Mouse (Mus musculus) kidney, postnatal 14 days (tissue): ENCODE data around the gene Olfr412.
A peak's percentile ranks its signal among the peaks of the same experiment; 100 is the strongest.

Source experiments
- DNase-seq: peaks from one replicate; pipeline ENCODE4 v3.0.0; 2022; ENCODE audit warnings: mixed read lengths

The Olfr412 gene

GRCm38 (mm10) chr11:74361769-74362168, at the start of gene Olfr412:
Olfr412 (plus strand) TSS chr11:74362069.
- no peak for DNase-seq

DNA sequence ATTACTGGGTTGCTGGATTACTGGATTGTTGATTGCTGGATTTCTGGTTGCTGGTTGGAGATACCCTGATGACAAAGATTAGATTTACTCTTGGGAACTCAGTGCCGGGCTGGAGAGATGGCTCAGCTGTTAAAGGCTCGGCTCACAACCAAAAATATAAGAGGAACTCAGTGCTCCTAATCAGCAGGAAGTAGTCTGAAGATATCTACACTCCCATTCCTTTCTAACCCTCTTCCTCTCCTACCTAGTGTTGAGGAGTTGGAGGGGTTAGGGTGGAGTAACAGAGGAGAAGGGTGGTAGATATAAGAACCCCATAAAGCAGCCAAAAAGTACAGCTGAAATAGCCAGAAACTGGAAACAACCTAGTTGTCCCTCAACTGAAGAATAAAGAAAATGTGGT, 35.8 kb upstream of the Olfr412 start:
- no peak for DNase-seq

DNA sequence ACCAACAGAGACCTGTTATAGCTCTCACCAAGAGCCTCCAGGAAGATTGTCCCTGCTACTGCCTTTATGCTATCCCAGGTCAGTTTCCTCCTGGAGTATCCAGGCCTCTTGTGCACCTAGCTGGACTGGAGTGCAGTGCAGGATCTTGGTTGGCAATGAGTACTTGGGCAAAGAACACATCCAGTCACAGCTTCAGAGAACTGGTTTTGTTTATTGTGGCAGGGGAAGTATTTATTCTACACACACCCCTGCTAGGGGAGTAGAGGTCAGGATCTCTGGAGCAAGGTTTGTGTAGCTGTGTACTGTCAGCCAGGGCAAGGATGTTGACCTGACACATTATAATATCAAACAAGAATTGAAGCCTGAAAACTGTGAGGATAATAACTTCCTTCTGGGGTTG, 33.1 kb upstream of the Olfr412 start:
- DNase-seq: no peak

DNA sequence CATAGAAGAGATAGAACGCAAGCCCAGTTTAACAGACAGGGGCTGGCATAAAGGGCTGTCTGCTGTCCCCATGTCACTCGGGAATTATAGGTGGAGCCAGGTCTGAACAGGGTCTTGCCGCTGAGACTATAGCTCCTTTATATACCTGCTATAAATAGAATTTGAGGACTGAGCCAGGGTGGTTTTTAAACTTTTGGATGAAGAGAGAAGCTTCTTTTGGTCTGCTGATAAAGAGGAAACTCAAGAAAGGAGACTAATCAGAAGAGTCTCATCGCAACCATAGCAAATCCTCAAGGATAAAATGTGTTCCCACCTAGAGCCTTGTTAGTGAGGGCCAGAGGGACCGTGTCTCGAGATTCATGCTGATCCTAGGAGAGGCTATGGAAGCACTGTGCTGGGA, 23.9 kb upstream of the Olfr412 start, which contains the start of gene Olfr410:
Gene Olfr410 (minus strand): TSS at position 101 of the 400 bp plus-strand sequence.
- DNase-seq: no peak

GRCm38 (mm10) chr11:74352550-74352949, 9.3 kb upstream of the Olfr412 start, which contains the start of gene Olfr411:
Olfr411 (minus strand) TSS chr11:74352650.
- DNase-seq: no peak

DNA sequence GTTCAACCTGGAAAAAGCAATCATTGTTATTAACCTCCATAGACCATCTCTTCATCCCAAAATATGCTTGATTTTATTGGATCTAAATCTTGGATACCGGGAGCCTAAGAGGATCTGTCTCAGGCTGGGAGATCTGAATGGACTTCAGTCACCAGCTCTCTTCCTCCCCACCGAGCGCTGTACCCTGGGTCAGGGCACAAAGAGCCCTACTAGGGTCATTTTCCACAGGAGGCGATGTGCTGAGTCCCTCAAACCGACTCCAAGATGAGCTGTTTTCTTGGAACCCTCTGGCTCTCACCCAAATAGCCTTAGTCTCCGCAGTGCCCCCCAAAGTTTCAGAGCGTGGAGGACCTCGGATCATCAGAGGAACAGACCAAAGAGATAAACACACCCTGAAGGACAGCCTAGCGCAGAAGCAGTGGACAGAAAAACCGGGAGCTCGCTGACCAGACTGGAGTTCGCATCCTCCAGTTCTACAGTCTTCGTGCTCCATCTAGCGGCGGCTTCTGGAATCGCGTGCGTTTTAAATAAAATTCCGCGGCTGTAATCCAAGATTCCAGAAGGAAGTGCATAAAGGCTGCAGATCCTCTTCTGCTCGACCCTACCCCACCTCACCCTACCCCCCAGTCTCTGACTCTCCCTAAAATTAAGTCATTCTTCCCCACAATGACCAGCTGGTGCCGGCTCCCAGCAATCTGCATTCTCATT, 9.7 kb downstream of the Olfr412 start:
- DNase-seq: peak; percentile 76

GRCm38 (mm10) chr11:74376847-74377246, 15.0 kb downstream of the Olfr412 start:
- peak; percentile 52 for DNase-seq

GRCm38 (mm10) chr11:74379166-74379873, 17.5 kb downstream of the Olfr412 start:
- no peak for DNase-seq

DNA sequence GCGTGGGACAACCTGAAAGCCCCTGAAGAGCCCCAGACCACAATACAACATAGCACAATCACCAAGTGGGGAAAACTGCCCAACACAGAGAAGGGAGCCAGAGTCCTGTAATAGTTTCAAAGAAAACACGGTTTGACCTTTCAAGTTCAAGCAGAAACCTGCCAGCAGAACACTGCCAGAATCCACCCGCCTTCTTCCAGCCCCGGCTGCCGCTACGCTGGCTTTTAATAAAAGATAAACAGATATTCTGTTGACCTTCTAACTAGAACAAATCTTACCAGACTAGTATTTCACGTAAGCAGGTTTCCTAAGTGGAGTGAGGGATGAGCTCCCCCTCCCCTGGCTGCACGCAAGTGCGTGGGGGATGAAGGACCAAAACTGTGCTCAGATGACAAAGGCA, 23.8 kb downstream of the Olfr412 start:
- DNase-seq: peak; percentile 27

GRCm38 (mm10) chr11:74387203-74387602, 25.3 kb downstream of the Olfr412 start:
- DNase-seq: no peak

DNA sequence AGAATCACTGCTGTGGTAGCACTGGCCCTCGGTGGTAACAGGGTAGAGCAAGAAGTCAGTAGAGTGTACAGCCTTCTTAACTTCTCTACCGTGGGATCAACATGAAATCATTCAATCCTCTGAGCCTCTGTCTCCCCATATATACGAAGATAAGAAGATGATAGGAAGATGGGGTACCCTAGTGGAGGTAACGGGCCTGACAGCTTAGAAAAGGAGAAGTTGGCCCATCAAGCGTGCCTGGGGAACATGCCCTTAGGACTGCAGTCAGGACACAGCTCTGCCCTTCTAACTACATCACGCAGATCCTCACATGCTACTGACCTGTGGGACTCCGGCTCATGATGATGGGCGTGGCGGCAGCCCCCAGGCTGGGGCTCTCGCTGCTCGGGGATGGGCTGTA, 30.0 kb downstream of the Olfr412 start:
- DNase-seq: no peak

GRCm38 (mm10) chr11:74392903-74393302, 31.0 kb downstream of the Olfr412 start:
- DNase-seq: no peak

DNA sequence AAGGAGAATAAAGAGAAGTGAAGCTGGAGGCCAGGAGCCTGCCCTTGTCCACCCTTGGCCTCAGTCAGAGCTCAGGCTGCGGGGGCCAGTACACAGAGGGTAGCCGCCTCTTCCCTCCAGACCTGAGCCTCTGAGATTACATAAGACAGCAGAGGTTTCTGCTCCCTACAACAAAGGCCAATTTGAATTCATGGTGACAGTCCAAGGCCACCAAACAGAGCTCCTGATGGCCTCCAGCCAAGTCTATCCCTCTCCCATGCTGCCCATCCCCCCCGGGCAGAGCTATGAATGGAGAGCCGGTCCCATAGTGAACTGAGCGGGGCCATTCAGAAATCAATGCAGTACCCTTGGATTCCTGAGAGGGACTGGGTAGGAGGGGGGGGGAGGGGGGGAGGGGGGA, 31.6 kb downstream of the Olfr412 start:
- DNase-seq: no peak

DNA sequence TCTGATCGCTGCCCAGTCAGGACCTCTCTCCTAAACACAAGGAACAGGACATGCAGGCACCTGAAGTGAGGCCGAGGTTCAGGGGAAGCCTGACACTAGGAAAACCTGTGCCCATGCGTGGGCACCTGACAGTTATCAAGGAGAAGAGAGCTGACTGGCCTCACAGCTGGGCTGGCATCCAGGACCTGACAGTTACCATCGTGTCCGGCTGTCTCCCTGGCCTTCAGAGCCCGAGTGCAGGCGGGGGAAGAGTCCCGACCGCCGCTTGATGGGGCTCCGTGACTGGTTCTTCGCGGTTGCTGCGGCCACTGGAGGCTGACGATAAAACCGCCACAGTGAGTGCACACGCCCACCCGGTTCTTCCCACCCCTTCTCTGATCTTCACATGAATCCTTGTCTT, 33.7 kb downstream of the Olfr412 start:
- no peak for DNase-seq

DNA sequence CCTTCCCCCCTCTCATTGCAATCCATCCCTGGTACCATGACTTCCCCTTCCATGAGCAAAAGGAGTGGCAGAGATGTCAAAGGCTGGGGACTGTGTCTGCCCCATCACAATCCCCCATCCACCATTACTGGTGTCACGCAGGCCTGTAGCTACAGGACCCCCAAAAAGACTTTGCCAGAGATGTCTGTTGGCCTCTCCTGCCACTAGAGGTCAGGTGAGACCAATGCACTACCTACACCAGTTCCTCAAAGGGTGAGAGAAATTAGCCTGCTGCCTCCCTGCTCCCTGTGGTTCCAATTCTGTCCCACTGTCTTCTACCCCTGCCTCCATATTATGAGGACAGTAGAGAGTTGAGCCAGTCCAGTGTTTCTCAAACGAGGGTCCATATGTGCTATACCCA, 40.3 kb downstream of the Olfr412 start:
- no peak for DNase-seq

DNA sequence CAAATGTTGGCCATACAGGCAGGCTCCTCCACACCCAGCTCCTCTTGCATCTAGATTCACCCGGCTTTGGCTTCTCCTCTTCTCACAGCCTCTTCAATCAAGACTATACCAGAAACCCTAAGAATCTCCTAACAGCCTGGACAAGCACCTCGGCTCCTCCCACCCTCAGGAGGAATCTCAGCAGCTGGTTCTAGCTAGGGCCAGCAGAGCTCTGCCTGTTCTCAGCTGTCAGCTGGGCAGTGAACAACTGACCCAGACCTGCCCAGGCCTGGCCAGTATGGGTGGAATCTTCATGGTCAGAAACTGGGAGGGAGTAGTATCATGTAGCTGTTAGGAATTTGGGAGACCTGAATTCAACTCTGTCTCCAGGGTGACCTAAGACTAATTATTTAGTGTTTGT, 42.3 kb downstream of the Olfr412 start:
- peak; percentile 12 for DNase-seq

- DNase-seq: no peak
These were observed 43.3 kb downstream of the Olfr412 start for GRCm38 (mm10) chr11:74405201-74405600.

- DNase-seq: peak; percentile 93
These were observed 46.9 kb downstream of the Olfr412 start for GRCm38 (mm10) chr11:74408587-74409446.

DNA sequence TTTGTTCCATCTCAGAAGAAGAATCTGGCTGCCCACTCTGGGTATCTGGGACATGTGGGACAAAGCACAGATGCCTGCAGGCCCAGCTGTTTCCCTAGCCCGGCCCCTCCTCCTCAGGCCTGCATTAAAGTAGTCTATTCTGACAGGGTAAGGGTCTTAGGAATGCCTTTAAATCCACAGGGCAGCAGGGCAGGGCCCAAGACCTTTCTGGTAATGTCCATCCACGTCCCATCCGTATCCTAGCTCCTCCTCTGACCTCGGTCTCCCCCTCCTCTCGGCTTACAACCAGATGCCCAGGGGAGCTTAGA, 47.5 kb downstream of the Olfr412 start:
- DNase-seq: no peak

- DNase-seq: peak; percentile 66
These were observed 47.9 kb downstream of the Olfr412 start for GRCm38 (mm10) chr11:74409757-74410174.

DNA sequence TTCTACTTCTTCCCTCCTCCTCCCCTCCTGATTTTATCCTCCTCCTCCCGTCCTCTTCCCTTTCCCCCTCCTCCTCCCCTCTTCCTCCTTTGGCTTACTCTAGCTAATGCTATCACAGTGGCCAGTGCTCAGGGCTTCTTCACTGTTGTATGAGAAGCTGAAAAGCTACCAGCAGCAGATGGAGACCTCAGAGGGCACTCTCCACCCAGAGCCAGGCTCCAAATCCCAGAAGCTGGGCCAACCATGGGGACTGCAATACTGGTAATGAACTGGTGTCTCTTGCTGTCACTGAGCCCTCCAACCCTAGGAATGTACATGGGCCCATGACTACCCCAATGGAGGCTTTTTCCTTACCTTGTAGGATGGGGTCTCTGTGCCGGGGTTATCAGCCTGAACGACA, 50.1 kb downstream of the Olfr412 start:
- DNase-seq: no peak

DNA sequence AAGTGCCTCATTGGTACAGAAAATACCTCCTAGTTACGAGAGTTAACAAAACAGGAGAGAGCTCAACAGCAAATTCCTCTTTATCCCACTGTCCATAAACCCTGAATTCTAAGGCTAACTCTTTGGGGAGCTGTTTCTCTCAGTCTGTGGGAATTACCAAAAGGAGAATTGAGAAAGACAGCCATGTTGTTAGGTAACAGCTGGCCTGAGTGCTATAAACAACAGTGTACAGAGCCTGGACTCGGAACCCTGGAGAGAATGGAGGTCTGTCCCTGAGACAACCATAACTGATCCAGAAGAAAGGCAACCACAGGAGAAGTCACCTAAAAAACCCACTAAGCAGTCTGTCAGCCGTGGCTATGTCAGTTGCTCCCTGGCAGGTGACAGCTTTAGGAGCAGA, 50.6 kb downstream of the Olfr412 start:
- no peak for DNase-seq

GRCm38 (mm10) chr11:74413449-74413972, 51.6 kb downstream of the Olfr412 start:
- DNase-seq: no peak
